Mouse (Mus musculus): ENCODE results near the gene Cmtm4. TPM values are rescaled to one million over a fixed set of nuclear protein-coding genes. Genes with fewer than 3 reads are reported as not detected.

Cmtm4 gene
- polyA plus RNA-seq, 1 experiment from 2014 or later: 2.2 TPM

DNA sequence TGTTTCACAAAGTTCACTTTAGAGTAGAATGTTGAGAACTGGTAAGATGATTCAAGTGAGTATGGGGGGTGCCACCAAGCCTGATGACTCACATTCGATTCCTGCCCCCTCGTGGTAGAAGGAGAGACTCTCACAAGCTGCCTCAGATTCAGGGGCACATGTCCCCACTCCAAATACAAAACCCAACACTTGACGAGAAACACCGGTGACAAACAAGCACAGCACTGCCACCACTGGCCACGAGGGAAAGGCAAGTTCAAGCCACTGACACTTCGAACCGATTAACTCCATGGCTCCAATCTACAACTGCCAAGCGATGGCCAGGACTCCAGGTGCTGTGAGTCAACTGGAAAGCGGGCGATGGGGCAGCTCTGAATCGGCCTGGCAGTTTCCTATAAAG lies 21.8 kb downstream of the Cmtm4 start:
- ATAC-seq (ENCODE audit: low FRiP score): no peak
- Histone ChIP-seq H3K9ac (ENCODE audit: low read length) (no peak overlapping the region), H3K4me2 (no peak overlapping the region), H3K36me3 (ENCODE audit: control insufficient read depth, insufficient read depth, low read length) (no peaks in the 10 kb centered on the region), H3K27me3 (ENCODE audit: control insufficient read depth, insufficient read depth, low read length) (no peaks in the 10 kb centered on the region), H3K27ac (ENCODE audit: low read depth, low read length) (no peak overlapping the region), H3K4me3 (ENCODE audit: low read depth, low read length) (no peak overlapping the region), H3K9me3 (ENCODE audit: control insufficient read depth, low read length) (no peaks in the 10 kb centered on the region), H3K4me1 (ENCODE audit: control insufficient read depth, insufficient read depth, low read length) (peaks cover 5% of the 10 kb centered on the region)
- peak; percentile 82 for DNase-seq (ENCODE audit: low spot score, missing footprints)
- WGBS: 82% methylated on average over 11 of the region's 11 CpGs

DNA sequence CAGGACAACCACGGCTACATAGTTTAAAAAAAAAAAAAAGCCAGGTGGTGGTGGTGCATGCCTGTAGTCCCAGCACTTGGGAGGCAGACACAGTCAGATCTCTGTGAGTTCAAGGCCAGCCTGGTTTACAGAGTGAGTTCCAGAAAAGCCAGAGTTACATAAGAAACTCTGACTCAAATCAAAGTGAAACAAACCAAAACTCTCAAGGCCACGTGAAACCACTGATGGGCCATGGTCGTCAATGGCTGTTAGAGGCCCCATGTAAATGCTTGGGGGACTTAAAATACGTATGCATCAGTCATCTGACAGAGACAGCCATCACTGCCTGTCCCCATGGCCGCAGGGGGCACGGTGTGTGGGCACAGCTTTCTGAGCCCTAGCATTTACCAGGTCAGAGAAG lies 24.5 kb downstream of the Cmtm4 start:
- Histone ChIP-seq H3K4me3 (ENCODE audit: low read depth, low read length) (no peak overlapping the region), H3K27ac (ENCODE audit: low read depth, low read length) (no peak overlapping the region), H3K36me3 (ENCODE audit: control insufficient read depth, insufficient read depth, low read length) (no peaks in the 10 kb centered on the region), H3K9me3 (ENCODE audit: control insufficient read depth, low read length) (no peaks in the 10 kb centered on the region), H3K9ac (ENCODE audit: low read length) (no peak overlapping the region), H3K27me3 (ENCODE audit: control insufficient read depth, insufficient read depth, low read length) (no peaks in the 10 kb centered on the region), H3K4me2 (no peak overlapping the region), H3K4me1 (ENCODE audit: control insufficient read depth, insufficient read depth, low read length) (no peaks in the 10 kb centered on the region; the same call in 1 of the 2 replicates)
- no peak for ATAC-seq (ENCODE audit: low FRiP score)
- DNase-seq (ENCODE audit: low spot score, missing footprints): peak; percentile 47
- 87% methylated on average over 6 of the region's 6 CpGs for WGBS

DNA sequence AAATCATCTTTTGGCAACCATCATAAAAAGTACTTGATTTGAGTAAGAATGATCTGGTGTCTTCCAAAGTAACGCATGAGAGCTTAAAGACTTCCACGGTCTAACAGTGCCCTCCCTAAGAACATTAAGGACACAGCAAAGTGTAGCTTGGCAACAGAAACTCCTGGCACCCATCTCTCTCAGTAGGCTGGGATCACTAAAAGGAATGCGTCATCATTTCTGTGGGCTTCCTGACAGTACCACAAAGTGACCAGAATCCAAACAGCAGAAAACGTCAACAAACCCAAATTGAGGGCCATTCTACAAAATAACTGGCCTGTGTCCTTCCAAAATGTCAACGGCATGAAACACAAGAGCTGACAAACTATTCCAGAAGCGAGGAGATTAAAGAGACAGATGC lies 25.5 kb downstream of the Cmtm4 start:
- Histone ChIP-seq H3K27ac (ENCODE audit: low read depth, low read length) (no peak overlapping the region), H3K4me2 (no peak overlapping the region), H3K27me3 (ENCODE audit: control insufficient read depth, insufficient read depth, low read length) (no peaks in the 10 kb centered on the region), H3K4me3 (ENCODE audit: low read depth, low read length) (no peak overlapping the region), H3K36me3 (ENCODE audit: control insufficient read depth, insufficient read depth, low read length) (no peaks in the 10 kb centered on the region), H3K4me1 (ENCODE audit: control insufficient read depth, insufficient read depth, low read length) (no peaks in the 10 kb centered on the region), H3K9ac (ENCODE audit: low read length) (no peak overlapping the region), H3K9me3 (ENCODE audit: control insufficient read depth, low read length) (no peaks in the 10 kb centered on the region)
- WGBS: 80% methylated on average over 6 of the region's 6 CpGs
- ATAC-seq (ENCODE audit: low FRiP score): no peak
- no peak for DNase-seq (ENCODE audit: low spot score, missing footprints)

DNA sequence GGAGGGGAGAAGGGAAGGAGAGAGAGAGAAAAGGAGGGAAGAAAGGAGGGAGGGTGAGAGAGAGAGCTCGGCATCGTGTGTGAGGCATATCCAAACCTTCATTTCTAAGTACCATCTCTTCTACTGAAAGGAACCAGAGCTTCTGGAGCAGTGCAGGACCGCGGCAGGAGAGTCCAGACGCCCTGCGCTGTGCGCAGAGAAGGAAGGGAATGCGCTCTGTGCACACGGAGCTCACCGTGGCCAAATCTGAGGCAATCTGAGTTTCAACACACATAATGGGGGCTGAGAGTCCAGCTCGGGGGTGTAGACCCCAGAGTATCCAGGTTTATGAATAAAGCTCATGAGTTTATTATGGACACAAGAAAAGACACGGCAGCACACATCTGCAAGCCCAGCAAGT lies 26.0 kb downstream of the Cmtm4 start:
- Histone ChIP-seq H3K9me3 (ENCODE audit: control insufficient read depth, low read length) (no peaks in the 10 kb centered on the region), H3K27me3 (ENCODE audit: control insufficient read depth, insufficient read depth, low read length) (no peaks in the 10 kb centered on the region), H3K4me1 (ENCODE audit: control insufficient read depth, insufficient read depth, low read length) (no peaks in the 10 kb centered on the region), H3K36me3 (ENCODE audit: control insufficient read depth, insufficient read depth, low read length) (no peaks in the 10 kb centered on the region), H3K4me3 (ENCODE audit: low read depth, low read length) (no peak overlapping the region), H3K9ac (ENCODE audit: low read length) (no peak overlapping the region), H3K4me2 (no peak overlapping the region), H3K27ac (ENCODE audit: low read depth, low read length) (no peak overlapping the region)
- WGBS: 85% methylated on average over 12 of the region's 12 CpGs
- ATAC-seq (ENCODE audit: low FRiP score): no peak
- DNase-seq (ENCODE audit: low spot score, missing footprints): peak; percentile 54

DNA sequence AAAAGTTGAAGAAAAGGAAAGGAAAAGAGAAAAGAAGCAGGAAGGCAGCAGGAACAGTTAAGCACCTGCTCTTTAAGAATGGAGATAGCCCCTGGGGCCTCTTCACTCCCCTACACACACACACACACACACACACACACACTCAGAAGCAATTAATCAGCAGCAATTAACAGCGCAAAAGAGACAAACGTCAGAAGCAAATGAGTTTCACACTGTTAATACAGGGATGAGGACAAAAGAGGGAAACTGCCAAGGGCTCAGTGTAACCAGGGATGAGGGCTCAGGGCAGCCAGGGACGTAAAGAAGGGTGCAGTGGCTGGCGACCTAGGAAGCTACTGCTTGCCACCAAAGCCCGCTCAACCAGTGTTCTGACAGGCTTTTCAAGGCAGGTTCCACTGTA lies 28.2 kb downstream of the Cmtm4 start:
- no peak overlapping the region for H3K4me2 ChIP-seq
- no peak overlapping the region for H3K9ac ChIP-seq (ENCODE audit: low read length)
- H3K27ac ChIP-seq (ENCODE audit: low read depth, low read length): no peak overlapping the region
- 69% methylated on average over 5 of the region's 5 CpGs for WGBS
- DNase-seq (ENCODE audit: low spot score, missing footprints): peak; percentile 76
- H3K36me3 ChIP-seq (ENCODE audit: control insufficient read depth, insufficient read depth, low read length): no peaks in the 10 kb centered on the region
- no peak overlapping the region for H3K4me3 ChIP-seq (ENCODE audit: low read depth, low read length)
- no peak for ATAC-seq (ENCODE audit: low FRiP score)
- H3K4me1 ChIP-seq (ENCODE audit: control insufficient read depth, insufficient read depth, low read length): no peaks in the 10 kb centered on the region
- no peaks in the 10 kb centered on the region for H3K9me3 ChIP-seq (ENCODE audit: control insufficient read depth, low read length)
- no peaks in the 10 kb centered on the region for H3K27me3 ChIP-seq (ENCODE audit: control insufficient read depth, insufficient read depth, low read length)

DNA sequence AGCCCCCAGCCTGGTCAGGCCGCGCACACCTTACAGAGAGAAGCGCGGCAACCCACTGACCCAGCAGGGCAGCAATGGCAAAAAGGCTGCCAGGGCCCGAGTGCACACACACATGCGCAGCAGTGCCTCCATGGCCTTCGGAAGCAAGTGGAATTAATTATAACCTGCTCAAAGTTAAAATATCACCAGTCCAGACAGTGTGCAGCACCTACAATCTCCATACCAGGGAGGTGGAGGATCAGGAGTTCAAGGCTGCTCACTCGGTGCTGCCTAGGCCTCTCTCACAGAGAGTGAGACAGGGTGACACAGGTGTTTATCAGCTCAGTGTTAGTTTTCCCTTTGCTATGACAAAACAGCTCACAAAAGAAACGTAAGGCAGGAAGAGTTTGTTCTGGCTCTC lies 29.9 kb downstream of the Cmtm4 start:
- H3K4me3 ChIP-seq (ENCODE audit: low read depth, low read length): no peak overlapping the region
- no peak for DNase-seq (ENCODE audit: low spot score, missing footprints)
- H3K27me3 ChIP-seq (ENCODE audit: control insufficient read depth, insufficient read depth, low read length): no peaks in the 10 kb centered on the region
- WGBS: 89% methylated on average over 9 of the region's 9 CpGs
- H3K27ac ChIP-seq (ENCODE audit: low read depth, low read length): no peak overlapping the region
- H3K9ac ChIP-seq (ENCODE audit: low read length): no peak overlapping the region
- no peak overlapping the region for H3K4me2 ChIP-seq
- H3K4me1 ChIP-seq (ENCODE audit: control insufficient read depth, insufficient read depth, low read length): no peaks in the 10 kb centered on the region
- H3K36me3 ChIP-seq (ENCODE audit: control insufficient read depth, insufficient read depth, low read length): no peaks in the 10 kb centered on the region
- no peak for ATAC-seq (ENCODE audit: low FRiP score)
- H3K9me3 ChIP-seq (ENCODE audit: control insufficient read depth, low read length): no peaks in the 10 kb centered on the region

DNA sequence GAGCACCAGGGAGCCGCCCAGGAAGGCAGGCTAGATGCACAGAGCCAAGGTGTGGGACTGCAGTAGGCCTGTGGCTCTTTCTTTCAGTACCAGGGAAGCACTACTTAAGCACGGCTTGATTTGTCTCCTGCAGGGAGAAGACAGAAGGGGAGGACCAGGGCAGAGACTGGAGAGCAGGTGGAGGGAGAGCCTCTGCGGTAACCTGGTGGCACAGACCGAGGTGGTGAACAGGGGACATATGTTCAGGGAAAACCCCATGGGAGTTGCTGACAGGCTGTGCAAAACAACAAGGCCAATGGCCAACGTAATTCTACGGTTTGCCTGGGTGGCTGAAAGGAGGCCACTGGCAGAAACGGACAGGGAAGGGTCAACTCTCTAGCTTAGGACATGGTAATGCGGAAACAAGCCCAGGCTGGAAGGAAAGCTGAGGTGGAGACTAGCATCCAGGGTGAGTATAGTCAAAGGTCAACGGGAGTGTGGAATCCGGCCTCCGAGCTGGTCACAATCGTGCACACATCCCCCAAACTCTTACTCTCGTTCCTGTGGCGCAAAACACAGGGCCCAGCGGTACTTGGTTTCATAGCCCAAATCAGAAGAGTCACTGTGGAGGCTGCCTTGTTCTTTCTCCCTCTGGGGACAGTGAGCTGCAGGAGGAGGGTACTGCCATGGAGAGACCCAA lies 35.7 kb downstream of the Cmtm4 start:
- Histone ChIP-seq H3K27me3 (ENCODE audit: control insufficient read depth, insufficient read depth, low read length) (no peaks in the 10 kb centered on the region), H3K4me2 (no peak overlapping the region), H3K4me3 (ENCODE audit: low read depth, low read length) (no peak overlapping the region), H3K9me3 (ENCODE audit: control insufficient read depth, low read length) (no peaks in the 10 kb centered on the region), H3K9ac (ENCODE audit: low read length) (no peak overlapping the region), H3K36me3 (ENCODE audit: control insufficient read depth, insufficient read depth, low read length) (no peaks in the 10 kb centered on the region), H3K4me1 (ENCODE audit: control insufficient read depth, insufficient read depth, low read length) (no peaks in the 10 kb centered on the region), H3K27ac (ENCODE audit: low read depth, low read length) (no peak overlapping the region)
- ATAC-seq (ENCODE audit: low FRiP score) (no peak), DNase-seq (ENCODE audit: low spot score, missing footprints) (peak; percentile 61)
- WGBS: 66% methylated on average over 15 of the region's 15 CpGs

DNA sequence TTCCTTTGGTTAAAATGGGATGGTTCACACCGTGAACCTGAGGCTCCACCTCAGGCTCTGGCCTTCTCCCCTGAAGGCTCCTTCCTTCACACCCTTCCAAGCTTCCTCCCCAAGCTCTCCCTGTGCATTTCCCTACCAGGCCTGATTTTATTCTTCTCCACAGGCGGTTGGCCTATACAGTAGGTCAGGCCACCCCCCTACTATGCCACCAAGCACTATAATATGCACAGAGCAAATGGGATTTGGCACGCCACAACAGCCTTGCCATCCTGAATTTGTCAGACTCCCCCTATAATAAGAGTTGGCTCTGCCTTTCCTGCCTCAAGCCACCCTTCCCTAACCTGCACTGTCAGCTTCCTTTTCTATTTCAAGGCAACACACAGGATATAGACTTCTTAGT lies 37.0 kb downstream of the Cmtm4 start:
- Histone ChIP-seq H3K36me3 (ENCODE audit: control insufficient read depth, insufficient read depth, low read length) (no peaks in the 10 kb centered on the region), H3K4me3 (ENCODE audit: low read depth, low read length) (no peak overlapping the region), H3K27ac (ENCODE audit: low read depth, low read length) (no peak overlapping the region), H3K4me1 (ENCODE audit: control insufficient read depth, insufficient read depth, low read length) (no peaks in the 10 kb centered on the region), H3K9me3 (ENCODE audit: control insufficient read depth, low read length) (no peaks in the 10 kb centered on the region), H3K27me3 (ENCODE audit: control insufficient read depth, insufficient read depth, low read length) (no peaks in the 10 kb centered on the region), H3K4me2 (no peak overlapping the region), H3K9ac (ENCODE audit: low read length) (no peak overlapping the region)
- WGBS: 76% methylated on average over 3 of the region's 3 CpGs
- no peak for ATAC-seq (ENCODE audit: low FRiP score)
- peak; percentile 17 for DNase-seq (ENCODE audit: low spot score, missing footprints)

DNA sequence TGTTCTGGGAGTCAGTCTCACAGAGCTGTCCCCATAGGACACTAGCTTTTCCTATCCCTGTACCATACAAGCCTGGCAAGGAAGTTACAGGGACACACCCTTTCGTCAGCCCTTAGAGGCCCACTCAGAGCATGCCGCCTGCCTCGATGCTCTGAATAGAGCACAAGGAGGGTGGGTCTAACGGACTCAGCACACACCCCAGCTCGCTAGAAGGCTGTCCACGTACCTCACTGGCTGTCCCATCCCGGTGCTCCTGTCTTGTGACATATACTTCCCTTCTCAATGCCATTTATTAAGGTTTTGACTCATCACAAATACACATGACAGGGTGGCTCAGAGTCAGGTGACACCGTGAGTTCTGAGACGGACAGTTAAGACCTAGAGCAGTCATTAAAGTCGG lies 41.1 kb downstream of the Cmtm4 start:
- H3K27ac ChIP-seq (ENCODE audit: low read depth, low read length): no peak overlapping the region
- no peaks in the 10 kb centered on the region for H3K27me3 ChIP-seq (ENCODE audit: control insufficient read depth, insufficient read depth, low read length)
- 94% methylated on average over 10 of the region's 10 CpGs for WGBS
- no peak for DNase-seq (ENCODE audit: low spot score, missing footprints)
- H3K4me2 ChIP-seq: no peak overlapping the region
- no peaks in the 10 kb centered on the region for H3K9me3 ChIP-seq (ENCODE audit: control insufficient read depth, low read length)
- no peaks in the 10 kb centered on the region for H3K36me3 ChIP-seq (ENCODE audit: control insufficient read depth, insufficient read depth, low read length)
- peaks cover 3% of the 10 kb centered on the region; the same call in 1 of the 2 replicates for H3K4me1 ChIP-seq (ENCODE audit: control insufficient read depth, insufficient read depth, low read length)
- no peak overlapping the region for H3K9ac ChIP-seq (ENCODE audit: low read length)
- H3K4me3 ChIP-seq (ENCODE audit: low read depth, low read length): no peak overlapping the region
- no peak for ATAC-seq (ENCODE audit: low FRiP score)
